ENCODE assay signal across 8 mouse cellular contexts in genomic region chr10:126957359-126958107, GRCm38 (mm10). TPM values are rescaled to one million over a fixed set of nuclear protein-coding genes. Genes with fewer than 3 reads are reported as not detected.
DNase-seq lines count a peak whose midpoint lies in the region; ATAC-seq and TF ChIP-seq lines count a peak whose summit lies in the region.

No protein-coding gene starts in this region.

- H3K9me3 ChIP-seq in E14TG2a.4 (ENCODE audit: low read length): no peaks in the 10 kb centered on the region
- no peaks in the 10 kb centered on the region for H3K9me3 ChIP-seq in forebrain, embryonic 14.5 days (replicated peaks; ENCODE audit: control insufficient read depth, low read length)
- H3K9me3 ChIP-seq in hindbrain, embryonic 10.5 days: 0 out of 2 replicates have a peak, but pooled peaks cover 2% of the 10 kb centered on the region

- peaks cover 27% of the 10 kb centered on the region for H3K27me3 ChIP-seq in E14TG2a.4 (ENCODE audit: insufficient read depth, low read length)
- no peaks in the 10 kb centered on the region for H3K27me3 ChIP-seq in forebrain, embryonic 14.5 days (replicated peaks; ENCODE audit: control insufficient read depth, insufficient read depth, low read length)
- H3K27me3 ChIP-seq in hindbrain, embryonic 10.5 days (ENCODE audit: insufficient read depth, poor library complexity, severe bottlenecking): peaks cover 58% of the 10 kb centered on the region

- H3K27ac ChIP-seq in forebrain, embryonic 14.5 days (ENCODE audit: low read depth, low read length): peak overlapping the region; percentile 86
- H3K27ac ChIP-seq in hindbrain, embryonic 10.5 days: peak overlapping the region; percentile 88
- peak overlapping the region; percentile 97 for H3K27ac ChIP-seq in olfactory bulb, adult 2 months (ENCODE audit: insufficient read depth, low read depth, low read length)

- peak overlapping the region; percentile 20 for H3K4me2 ChIP-seq in forebrain, embryonic 14.5 days (ENCODE audit: low read length)

- peak; percentile 89 for ATAC-seq in forebrain, embryonic 14.5 days

- DNase-seq in cerebellum, adult 11-12 months: peak; percentile 92
- DNase-seq in forebrain, embryonic 14.5 days (ENCODE audit: low spot score): peak; percentile 89
- peak; percentile 92 for DNase-seq in hindbrain, embryonic 10.5 days (ENCODE audit: low spot score)
- DNase-seq in layer of hippocampus, postnatal 10 days (ENCODE audit: low spot score in 2 of 2): peak; percentile 77 to 80
- DNase-seq in lung, adult 2 months: peak; percentile 52
- no peak for DNase-seq in spleen, postnatal 14 days (ENCODE audit: low spot score in 2 of 2)

- TF ChIP-seq POLR2A in lung, adult 2 months (IDR thresholded peaks at IDR 0.05; ENCODE audit: borderline replicate concordance, extremely low read depth, low read depth, low read length): no peak
- no peak for TF ChIP-seq POLR2A in olfactory bulb, adult 2 months (IDR thresholded peaks at IDR 0.05; ENCODE audit: insufficient read depth, low read depth, low read length)

- no peaks in the 10 kb centered on the region for H3K36me3 ChIP-seq in E14TG2a.4 (ENCODE audit: insufficient read depth, low read length)
- no peaks in the 10 kb centered on the region for H3K36me3 ChIP-seq in forebrain, embryonic 14.5 days (ENCODE audit: control insufficient read depth, insufficient read depth, low read length)
- no peaks in the 10 kb centered on the region for H3K36me3 ChIP-seq in hindbrain, embryonic 10.5 days

- peak overlapping the region; percentile 54 for H3K4me3 ChIP-seq in E14TG2a.4 (replicated peaks; ENCODE audit: low read length)
- H3K4me3 ChIP-seq in forebrain, embryonic 14.5 days (ENCODE audit: low read depth, low read length): no peak overlapping the region
- H3K4me3 ChIP-seq in hindbrain, embryonic 10.5 days: peak overlapping the region; percentile 44
- H3K4me3 ChIP-seq in lung, adult 2 months (replicated peaks; ENCODE audit: extremely low read depth, low read depth, low read length): peak overlapping the region; percentile 22
- no peak overlapping the region for H3K4me3 ChIP-seq in olfactory bulb, adult 2 months (ENCODE audit: insufficient read depth, low read depth, low read length)

- TF ChIP-seq CTCF in E14TG2a.4 (conservative IDR thresholded peaks at IDR 0.05; ENCODE audit: low read length): no peak
- TF ChIP-seq CTCF in lung, adult 2 months (IDR thresholded peaks at IDR 0.05; ENCODE audit: insufficient read depth, low read length): no peak
- TF ChIP-seq CTCF in olfactory bulb, adult 2 months (IDR thresholded peaks at IDR 0.05; ENCODE audit: insufficient read depth, low read depth, low read length): no peak

- peaks cover 64% of the 10 kb centered on the region for H3K4me1 ChIP-seq in E14TG2a.4 (replicated peaks; ENCODE audit: low read depth, low read length)
- peaks cover 13% of the 10 kb centered on the region; the same call in 1 of the 2 replicates for H3K4me1 ChIP-seq in forebrain, embryonic 14.5 days (ENCODE audit: control insufficient read depth, insufficient read depth, low read length)
- H3K4me1 ChIP-seq in hindbrain, embryonic 10.5 days (replicated peaks): peaks cover 39% of the 10 kb centered on the region
- peaks cover 9% of the 10 kb centered on the region; the same call in 1 of the 2 replicates for H3K4me1 ChIP-seq in lung, adult 2 months (ENCODE audit: control insufficient read depth, insufficient read depth, low read length)
- peaks cover 56% of the 10 kb centered on the region for H3K4me1 ChIP-seq in olfactory bulb, adult 2 months (ENCODE audit: control insufficient read depth, insufficient read depth, low read length)

- WGBS in forebrain, embryonic 14.5 days: under 1% methylated on average over 25 of the region's 25 CpGs
- 1% methylated on average over 25 of the region's 25 CpGs for WGBS in hindbrain, embryonic 10.5 days
- WGBS in lung, adult 2 months: 7% methylated on average over 25 of the region's 25 CpGs
- 3% methylated on average over 25 of the region's 25 CpGs for WGBS in olfactory bulb, adult 2 months

- peak overlapping the region; percentile 44 for H3K9ac ChIP-seq in forebrain, embryonic 14.5 days (ENCODE audit: low read length)

RNA-seq across cellular contexts. Expression of gene Ctdsp2, which starts 21.0 kb away (rescaled TPM):
- polyA plus RNA-seq in forebrain, embryonic 14.5 days (2014; fragmentation: Nextera tagmentation; extraction: Ambion mirVana): 30.2 and 34.5 TPM in 2 replicates
- polyA plus RNA-seq in hindbrain, embryonic 10.5 days (2016; fragmentation: Nextera tagmentation; extraction: Ambion mirVana): 33.5 and 36.5 TPM in 2 replicates
- total RNA-seq in layer of hippocampus, postnatal 10 days (2021): 10 to 100 TPM; 78.9 to 88.9 TPM
- 182 and 227 TPM in 2 replicates for polyA plus RNA-seq in lung, adult 2 months (2012; rRNA removed)
- not detected in 2 replicates for polyA plus RNA-seq in olfactory bulb, adult 2 months (2012; ENCODE audit: insufficient read depth, insufficient read length, low replicate concordance, missing spikeins)

RNA-seq across cellular contexts. Expression of gene Avil, which starts 43.0 kb away (rescaled TPM):
- polyA plus RNA-seq in forebrain, embryonic 14.5 days (2014; fragmentation: Nextera tagmentation; extraction: Ambion mirVana): 0.07 and 0.70 TPM in 2 replicates
- 0.63 and 1.6 TPM in 2 replicates for polyA plus RNA-seq in hindbrain, embryonic 10.5 days (2016; fragmentation: Nextera tagmentation; extraction: Ambion mirVana)
- under 1 TPM; 0.11 to 0.18 TPM for total RNA-seq in layer of hippocampus, postnatal 10 days (2021)
- 0.12 and 0.30 TPM in 2 replicates for polyA plus RNA-seq in lung, adult 2 months (2012; rRNA removed)
- polyA plus RNA-seq in olfactory bulb, adult 2 months (2012; ENCODE audit: insufficient read depth, insufficient read length, low replicate concordance, missing spikeins): not detected in 2 replicates

RNA-seq across cellular contexts. Expression of gene Atp23, which starts 56.4 kb away (rescaled TPM):
- polyA plus RNA-seq in forebrain, embryonic 14.5 days (2014; fragmentation: Nextera tagmentation; extraction: Ambion mirVana): 10.0 and 10.6 TPM in 2 replicates
- polyA plus RNA-seq in hindbrain, embryonic 10.5 days (2016; fragmentation: Nextera tagmentation; extraction: Ambion mirVana): 15.4 and 19.5 TPM in 2 replicates
- 10 to 100 TPM in 1 of 2 experiments, 1 to 10 TPM in 1; 7.4 to 10.3 TPM for total RNA-seq in layer of hippocampus, postnatal 10 days (2021)
- polyA plus RNA-seq in lung, adult 2 months (2012; rRNA removed): 6.1 and 6.6 TPM in 2 replicates
- polyA plus RNA-seq in olfactory bulb, adult 2 months (2012; ENCODE audit: insufficient read depth, insufficient read length, low replicate concordance, missing spikeins): not detected in 2 replicates

Comparison
In these comparisons a context has a peak if more than half of its experiments do, and no peak if none do; other contexts are left out.
1. H3K4me3 ChIP-seq: peak in E14TG2a.4 (single experiment), hindbrain, embryonic 10.5 days (single experiment) and lung, adult 2 months (single experiment); none in forebrain, embryonic 14.5 days (single experiment) and olfactory bulb, adult 2 months (single experiment).
2. DNase-seq: peak in cerebellum, adult 11-12 months (single experiment), forebrain, embryonic 14.5 days (single experiment), hindbrain, embryonic 10.5 days (single experiment), layer of hippocampus, postnatal 10 days (2 of 2) and lung, adult 2 months (single experiment); none in spleen, postnatal 14 days (0 of 2).
3. Peak in every context shown above with its lines, with median percentiles within 50 percentile points of each other: H3K27ac ChIP-seq.